Mouse (Mus musculus) kidney, adult 2 months (tissue): ENCODE measurements around the gene Lysmd2. TPM values are rescaled to one million over a fixed set of nuclear protein-coding genes. Genes with fewer than 3 reads are reported as not detected.

Source experiments
- DNase-seq: peaks from one replicate; pipeline ENCODE4 v3.0.0; 2021
- H3K27ac ChIP-seq: fragments of 200-500 bp; 2 replicates; pipeline ENCODE4 v1.5.1; 2012; ENCODE audit warnings: low read depth, low read length, control low read depth, inconsistent platforms; ENCODE audit not compliant: insufficient read depth
- H3K27me3 ChIP-seq: fragments of 200-500 bp; replicated peaks from 2 replicates; pipeline ENCODE4 v1.6.1; 2012; ENCODE audit warnings: mild to moderate bottlenecking, moderate library complexity, low read length, inconsistent platforms; ENCODE audit not compliant: control insufficient read depth, insufficient read depth
- H3K36me3 ChIP-seq: fragments of 200-500 bp; 2 replicates; pipeline ENCODE4 v1.6.1; 2012; ENCODE audit warnings: mild to moderate bottlenecking, moderate library complexity, low read length, inconsistent platforms; ENCODE audit not compliant: control insufficient read depth, insufficient read depth
- H3K4me1 ChIP-seq: fragments of 200-500 bp; 2 replicates; pipeline ENCODE4 v1.6.1; 2011; ENCODE audit warnings: low read length; ENCODE audit not compliant: control insufficient read depth, insufficient read depth
- H3K4me3 ChIP-seq: fragments of 200-500 bp; 2 replicates; pipeline ENCODE4 v1.5.1; 2011; ENCODE audit warnings: mild to moderate bottlenecking, low read depth, low read length, control low read depth; ENCODE audit not compliant: insufficient read depth
- CTCF ChIP-seq: fragments of 200-500 bp; conservative IDR thresholded peaks from 2 replicates; pipeline ENCODE4 v1.5.1; 2011; ENCODE audit warnings: low read depth, mild to moderate bottlenecking, control low read depth, low read length, moderate library complexity, mixed read lengths; ENCODE audit not compliant: insufficient read depth, insufficient read length
- POLR2A ChIP-seq: fragments of 200-500 bp; IDR thresholded peaks from one replicate; pipeline ENCODE4 v1.6.1; 2011; ENCODE audit warnings: low read depth, low read length, control low read depth
- WGBS: fragments of 180-500 bp; shearing (Covaris S2); methylation state at CpG from one replicate; pipeline ENCODE4 v1.1.7; 2018; 5-methylcytosine and 5-hydroxymethylcytosine counted together
- polyA plus RNA-seq: library from polyadenylated mRNA; depleted of rRNA; stranded (reverse); fragments of >200 nt; gene quantifications from 2 replicates; pipeline ENCODE4 v1.2.3, GENCODE M21; 2012

The Lysmd2 gene
- polyA plus RNA-seq, 1 experiment, result 3.4 TPM

GRCm38 (mm10) chr9:75660917-75661316 is 35.4 kb downstream of the Lysmd2 start:
- WGBS, result 86% methylated on average over 8 of the region's 8 CpGs
- H3K4me3 ChIP-seq, result no peak overlapping the region
- no peak for TF ChIP-seq CTCF
- no peak for TF ChIP-seq POLR2A
- H3K27ac ChIP-seq, result no peak overlapping the region
- DNase-seq, result no peak
- no peaks in the 10 kb centered on the region for H3K27me3 ChIP-seq
- no peaks in the 10 kb centered on the region for H3K4me1 ChIP-seq
- no peaks in the 10 kb centered on the region for H3K36me3 ChIP-seq

GRCm38 (mm10) chr9:75665364-75665763 is 39.8 kb downstream of the Lysmd2 start:
- Histone ChIP-seq H3K4me1 (no peaks in the 10 kb centered on the region), H3K27ac (no peak overlapping the region), H3K27me3 (no peaks in the 10 kb centered on the region), H3K36me3 (no peaks in the 10 kb centered on the region), H3K4me3 (no peak overlapping the region)
- 69% methylated on average over 6 of the region's 6 CpGs for WGBS
- TF ChIP-seq CTCF (no peak), POLR2A (no peak)
- DNase-seq, result no peak

DNA sequence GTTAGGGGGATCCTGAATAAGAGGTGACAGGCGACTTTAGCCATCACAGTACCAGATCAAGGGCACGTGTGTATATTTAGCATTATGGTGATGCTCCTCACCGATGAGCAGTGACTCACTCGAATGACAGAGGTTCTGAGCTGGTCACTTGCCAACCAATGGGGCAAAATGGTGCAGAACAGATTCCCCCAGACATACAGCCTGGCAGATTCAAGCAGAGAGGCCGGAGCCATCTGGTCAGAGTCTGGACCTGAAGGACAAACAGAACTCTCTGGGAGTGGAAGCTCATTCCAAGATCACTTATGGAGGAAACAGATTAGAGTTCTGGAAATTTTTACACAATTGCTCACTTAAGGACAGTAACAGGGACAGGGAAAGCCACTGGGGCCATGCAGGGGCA is 41.1 kb downstream of the Lysmd2 start:
- no peak overlapping the region for H3K4me3 ChIP-seq
- no peak overlapping the region for H3K27ac ChIP-seq
- WGBS, result 68% methylated on average over 5 of the region's 5 CpGs
- TF ChIP-seq CTCF (no peak), POLR2A (no peak)
- H3K4me1 ChIP-seq, result no peaks in the 10 kb centered on the region
- no peaks in the 10 kb centered on the region for H3K27me3 ChIP-seq
- no peak for DNase-seq
- H3K36me3 ChIP-seq, result no peaks in the 10 kb centered on the region

DNA sequence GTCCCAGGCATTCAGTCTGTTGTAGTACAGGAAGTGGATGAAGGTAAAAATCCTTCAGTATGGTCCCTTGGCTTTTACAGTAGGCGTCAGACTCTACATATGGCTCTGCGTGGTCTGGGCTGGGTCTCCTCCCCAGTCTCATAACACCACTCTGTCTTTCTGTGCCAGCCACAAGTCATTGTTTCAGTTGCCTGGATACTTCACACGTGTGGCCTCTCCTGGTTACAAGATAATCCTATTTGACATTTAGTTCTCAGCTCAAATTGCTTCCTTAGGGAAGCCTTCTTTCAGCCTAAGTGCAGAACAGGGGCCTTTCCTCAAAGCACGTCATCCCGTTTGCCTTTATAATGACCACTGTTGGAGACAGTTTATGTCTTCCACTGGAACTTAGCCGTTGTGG is 47.2 kb downstream of the Lysmd2 start:
- H3K4me3 ChIP-seq, result no peak overlapping the region
- TF ChIP-seq POLR2A (no peak), CTCF (no peak)
- no peak overlapping the region for H3K27ac ChIP-seq
- H3K27me3 ChIP-seq, result no peaks in the 10 kb centered on the region
- no peaks in the 10 kb centered on the region for H3K36me3 ChIP-seq
- WGBS, result 83% methylated on average over 6 of the region's 6 CpGs
- no peaks in the 10 kb centered on the region for H3K4me1 ChIP-seq
- no peak for DNase-seq

DNA sequence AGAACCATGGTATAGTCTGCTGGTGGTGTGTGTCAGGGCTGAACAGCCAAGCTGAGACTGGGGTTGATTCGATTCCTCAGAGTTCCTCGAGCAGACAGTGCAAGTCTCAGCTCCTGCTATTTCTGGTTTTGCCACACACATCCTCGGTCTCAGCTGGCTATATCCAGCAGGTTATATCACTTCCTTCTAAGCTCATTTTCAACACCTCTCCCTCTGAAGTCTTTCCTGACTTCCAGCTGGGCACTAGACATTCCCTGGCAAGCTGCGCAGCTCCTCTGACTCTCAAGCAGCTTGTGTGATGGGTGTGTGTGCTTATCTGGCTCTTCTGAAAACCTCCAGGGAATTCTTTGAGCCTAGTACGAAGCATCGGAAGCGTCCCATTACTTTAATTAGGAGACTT is 50.7 kb downstream of the Lysmd2 start:
- H3K27ac ChIP-seq, result no peak overlapping the region
- no peaks in the 10 kb centered on the region for H3K27me3 ChIP-seq
- no peak for DNase-seq
- H3K4me3 ChIP-seq, result no peak overlapping the region
- H3K36me3 ChIP-seq, result no peaks in the 10 kb centered on the region
- TF ChIP-seq POLR2A, result no peak
- TF ChIP-seq CTCF, result no peak
- no peaks in the 10 kb centered on the region for H3K4me1 ChIP-seq
- 69% methylated on average over 7 of the region's 7 CpGs for WGBS

GRCm38 (mm10) chr9:75678341-75678740 is 52.8 kb downstream of the Lysmd2 start:
- 84% methylated on average over 7 of the region's 7 CpGs for WGBS
- Histone ChIP-seq H3K4me3 (no peak overlapping the region), H3K4me1 (no peaks in the 10 kb centered on the region), H3K27me3 (no peaks in the 10 kb centered on the region), H3K36me3 (no peaks in the 10 kb centered on the region), H3K27ac (no peak overlapping the region)
- TF ChIP-seq POLR2A (no peak), CTCF (no peak)
- no peak for DNase-seq

DNA sequence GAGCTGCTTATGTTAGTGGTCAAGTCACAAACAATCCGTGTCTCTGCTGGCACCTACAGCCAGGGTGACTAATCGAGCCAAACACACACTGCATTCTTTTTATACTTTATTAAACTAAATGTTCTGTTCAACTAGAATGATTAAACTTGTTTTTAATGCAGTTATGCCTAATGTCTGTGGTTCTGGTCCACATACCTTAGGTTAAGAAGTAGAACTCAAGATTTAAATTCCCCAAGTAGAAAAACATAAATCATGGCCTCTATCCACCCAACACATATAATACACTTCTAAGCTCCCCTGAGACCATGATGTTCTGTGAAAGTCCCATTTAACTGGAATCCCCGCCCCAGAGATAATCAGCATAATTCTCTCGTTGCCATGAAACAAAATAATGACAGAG is 54.1 kb downstream of the Lysmd2 start:
- 71% methylated on average over 4 of the region's 4 CpGs for WGBS
- DNase-seq, result no peak
- Histone ChIP-seq H3K4me1 (no peaks in the 10 kb centered on the region), H3K36me3 (no peaks in the 10 kb centered on the region), H3K27ac (no peak overlapping the region), H3K27me3 (no peaks in the 10 kb centered on the region), H3K4me3 (no peak overlapping the region)
- TF ChIP-seq POLR2A, result no peak
- no peak for TF ChIP-seq CTCF

DNA sequence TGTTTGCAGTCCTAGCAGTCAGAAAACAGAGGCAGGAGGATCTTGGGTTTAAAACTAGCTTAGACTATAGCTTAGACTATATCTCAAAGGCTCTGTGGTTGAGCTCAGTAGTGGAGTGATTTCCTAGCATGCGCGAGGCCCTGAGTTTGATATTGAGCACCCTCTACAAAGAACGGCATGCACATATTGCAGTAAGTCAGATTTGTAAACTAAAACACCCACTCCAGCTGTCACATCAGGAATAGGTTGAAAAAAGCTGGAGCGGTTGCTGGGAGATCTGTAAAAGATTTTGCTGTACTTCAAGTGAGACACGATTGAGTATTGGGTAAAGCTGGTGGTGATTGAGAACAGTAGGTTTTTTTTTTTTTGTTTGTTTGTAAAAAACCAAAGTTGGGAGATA is 55.1 kb downstream of the Lysmd2 start:
- no peaks in the 10 kb centered on the region; the same call in 1 of the 2 replicates for H3K27me3 ChIP-seq
- TF ChIP-seq CTCF, result no peak
- no peak for TF ChIP-seq POLR2A
- no peaks in the 10 kb centered on the region for H3K36me3 ChIP-seq
- WGBS, result 91% methylated on average over 5 of the region's 5 CpGs
- DNase-seq, result no peak
- H3K27ac ChIP-seq, result no peak overlapping the region
- no peak overlapping the region for H3K4me3 ChIP-seq
- H3K4me1 ChIP-seq, result no peaks in the 10 kb centered on the region
